Mouse (Mus musculus) induced T-regulatory cell, adult 2 months (primary cell): ENCODE data around the gene Dip2a.

Experiments used
- DNase-seq: peaks from one replicate; pipeline ENCODE4 v3.0.0-alpha.2; 2012; ENCODE audit warnings: low read depth

Gene Dip2a

GRCm38 (mm10) chr10:76306738-76307137 lies 38.4 kb downstream of the Dip2a start:
- DNase-seq, result peak; percentile 76

GRCm38 (mm10) chr10:76300133-76300532 lies 45.0 kb downstream of the Dip2a start:
- DNase-seq, result no peak

- DNase-seq, result no peak
These were observed 51.9 kb downstream of the Dip2a start for GRCm38 (mm10) chr10:76293222-76293621.

- DNase-seq, result no peak
These were observed 55.0 kb downstream of the Dip2a start for GRCm38 (mm10) chr10:76289936-76290671.

GRCm38 (mm10) chr10:76289052-76289451 lies 56.0 kb downstream of the Dip2a start:
- no peak for DNase-seq

- no peak for DNase-seq
These were observed 56.7 kb downstream of the Dip2a start for GRCm38 (mm10) chr10:76288268-76288993.

GRCm38 (mm10) chr10:76278541-76279097 lies 66.5 kb downstream of the Dip2a start:
- DNase-seq, result no peak

- DNase-seq, result no peak
These were observed 69.8 kb downstream of the Dip2a start for GRCm38 (mm10) chr10:76275256-76275655.

GRCm38 (mm10) chr10:76271238-76271637 lies 73.9 kb downstream of the Dip2a start:
- DNase-seq, result peak; percentile 68

GRCm38 (mm10) chr10:76262431-76262830 lies 82.7 kb downstream of the Dip2a start:
- no peak for DNase-seq

GRCm38 (mm10) chr10:76261447-76261846 lies 83.6 kb downstream of the Dip2a start:
- DNase-seq, result no peak

GRCm38 (mm10) chr10:76260358-76261059 lies 84.6 kb downstream of the Dip2a start:
- DNase-seq, result no peak

- no peak for DNase-seq
These were observed 85.4 kb downstream of the Dip2a start for GRCm38 (mm10) chr10:76259566-76260232.

GRCm38 (mm10) chr10:76257719-76258390 lies 87.2 kb downstream of the Dip2a start:
- DNase-seq, result no peak

GRCm38 (mm10) chr10:76257231-76257630 lies 87.9 kb downstream of the Dip2a start:
- DNase-seq, result no peak

GRCm38 (mm10) chr10:76255617-76256016 lies 89.5 kb downstream of the Dip2a start:
- DNase-seq, result no peak

- DNase-seq, result no peak
These were observed 91.6 kb downstream of the Dip2a start, which contains the start of gene S100b for GRCm38 (mm10) chr10:76253536-76253935. Gene S100b (plus strand): TSS chr10:76253853.

- no peak for DNase-seq
These were observed 92.0 kb downstream of the Dip2a start for GRCm38 (mm10) chr10:76253079-76253478.

GRCm38 (mm10) chr10:76250870-76251269 lies 94.2 kb downstream of the Dip2a start:
- no peak for DNase-seq

- no peak for DNase-seq
These were observed 96.5 kb downstream of the Dip2a start for GRCm38 (mm10) chr10:76248647-76248968.

GRCm38 (mm10) chr10:76247960-76248646 lies 97.0 kb downstream of the Dip2a start:
- DNase-seq, result no peak
